Mouse (Mus musculus) brain, adult 2 months (tissue): ENCODE measurements around the gene Abcd1.
"Not testable (repeated sequence)": the region's sequence is repeated elsewhere in the genome, so short reads cannot be mapped to it uniquely, and the experiment has no call there.

Experiments used
- DNase-seq: peaks from one replicate; pipeline ENCODE4 v3.0.0; 2011; ENCODE audit warnings: low read depth, low spot score

Abcd1 gene

DNA sequence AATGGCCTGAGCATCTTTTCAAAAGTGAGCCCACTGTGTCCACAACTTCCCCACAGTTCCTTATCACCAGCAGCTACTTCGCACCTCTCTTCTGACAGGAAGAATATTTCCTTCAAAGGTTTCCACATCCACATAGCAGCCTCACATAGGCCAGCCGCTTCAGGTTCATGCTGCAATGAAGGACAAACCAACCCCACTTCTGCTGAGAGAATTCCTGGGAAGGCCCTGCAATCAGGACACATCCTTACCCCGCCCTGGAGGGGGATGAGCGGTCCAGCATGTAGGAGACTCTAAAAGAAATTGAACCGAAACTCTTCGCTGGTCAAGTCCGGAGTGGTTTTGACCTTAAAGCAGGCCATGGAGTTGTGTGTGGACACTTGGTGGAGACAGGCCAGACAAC lies 23.4 kb downstream of the Abcd1 start:
- not testable (repeated sequence) for DNase-seq

DNA sequence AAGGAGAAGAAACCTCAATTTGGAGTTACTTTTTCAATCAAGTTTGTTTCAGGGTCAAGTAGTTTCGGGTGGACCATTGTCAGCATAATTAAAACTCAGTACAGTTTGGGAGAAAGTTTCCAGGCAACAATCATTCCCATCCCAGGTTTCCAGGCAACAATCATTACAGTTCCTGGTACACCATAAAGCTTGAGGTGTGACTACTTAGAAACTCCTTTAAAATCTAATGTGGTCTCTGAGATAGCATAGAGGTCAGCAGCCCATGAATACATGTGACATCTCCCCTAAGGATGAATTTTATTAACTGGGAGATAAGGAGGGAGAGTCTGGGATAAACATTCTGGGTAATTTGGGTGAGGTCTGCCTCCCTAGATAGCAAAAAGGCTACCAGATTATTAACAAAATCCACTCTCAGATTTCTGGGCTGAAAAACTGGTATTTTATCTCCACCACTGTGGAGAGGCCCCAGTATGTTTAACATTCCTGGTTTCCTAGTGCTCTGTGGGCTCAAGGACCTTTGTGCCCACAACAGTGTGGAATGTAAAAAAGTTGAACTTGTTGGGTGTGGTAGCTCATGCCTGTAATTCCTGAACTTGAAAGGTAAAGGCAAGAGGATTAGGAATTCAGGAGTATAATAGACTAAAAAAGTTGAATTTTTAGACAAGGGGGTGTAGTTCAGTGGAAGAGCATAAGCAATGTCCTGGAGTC lies 28.5 kb downstream of the Abcd1 start:
- DNase-seq: no peak

DNA sequence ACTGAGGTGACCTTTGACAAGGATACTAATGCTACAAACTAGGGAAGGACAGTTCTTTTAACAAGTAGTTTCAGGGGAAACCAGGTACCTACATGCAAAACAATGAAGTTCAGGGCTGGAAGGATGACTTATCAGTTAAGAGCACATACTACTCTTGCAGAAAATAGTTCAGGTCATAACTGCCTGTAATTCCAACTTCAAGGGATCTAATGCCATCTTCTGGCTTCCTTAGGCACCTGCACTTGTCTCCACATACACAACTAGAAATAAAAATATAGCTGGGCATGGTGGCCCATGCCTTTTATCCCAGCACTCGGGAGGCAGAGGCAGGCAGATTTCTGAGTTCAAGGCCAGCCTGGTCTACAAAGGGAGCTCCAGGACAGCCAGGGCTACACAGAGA lies 32.6 kb downstream of the Abcd1 start:
- DNase-seq: no peak

DNA sequence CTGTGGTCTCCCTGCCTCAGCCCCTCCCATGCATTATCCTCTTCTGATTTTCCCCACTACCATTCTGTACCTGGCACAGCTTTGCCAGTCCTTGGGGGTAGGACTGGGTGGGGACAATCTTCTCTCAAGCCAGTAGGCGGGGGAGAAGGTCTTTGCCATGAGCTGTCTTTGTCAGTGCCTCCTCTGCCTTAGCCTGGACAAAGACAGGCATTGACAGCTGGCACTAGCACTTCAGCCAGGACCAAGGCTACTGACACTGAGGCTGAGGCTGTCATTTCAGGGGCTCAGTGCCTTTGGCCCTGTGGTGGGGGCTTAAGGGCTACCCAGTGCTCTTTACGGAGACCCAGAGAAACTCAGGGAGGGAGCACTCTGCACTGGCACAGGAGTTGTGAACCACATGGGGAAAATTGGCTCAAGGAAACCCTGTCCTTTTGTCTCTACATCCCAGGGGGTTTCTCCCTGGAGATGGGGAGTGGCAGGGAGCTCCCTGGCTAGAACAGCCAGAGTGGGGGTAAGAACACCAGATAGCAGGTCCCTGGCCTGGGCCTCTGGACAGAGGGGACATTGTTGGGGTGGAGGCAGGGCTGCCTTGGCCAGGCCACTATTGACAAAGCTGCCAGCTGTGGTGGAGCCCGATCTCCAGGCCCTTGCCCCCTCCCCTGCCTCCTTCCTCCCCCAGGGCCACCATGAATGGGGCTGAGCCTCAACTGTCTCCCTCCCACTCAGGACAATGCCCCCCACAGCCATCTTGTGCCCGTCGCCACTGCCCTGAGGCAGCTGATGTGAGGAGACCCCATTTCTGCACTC lies 40.1 kb downstream of the Abcd1 start, which contains the start of gene Plxnb3:
Gene Plxnb3 (plus strand): TSS at position 757 of the 807 bp plus-strand sequence.
- peak; percentile 85 for DNase-seq

DNA sequence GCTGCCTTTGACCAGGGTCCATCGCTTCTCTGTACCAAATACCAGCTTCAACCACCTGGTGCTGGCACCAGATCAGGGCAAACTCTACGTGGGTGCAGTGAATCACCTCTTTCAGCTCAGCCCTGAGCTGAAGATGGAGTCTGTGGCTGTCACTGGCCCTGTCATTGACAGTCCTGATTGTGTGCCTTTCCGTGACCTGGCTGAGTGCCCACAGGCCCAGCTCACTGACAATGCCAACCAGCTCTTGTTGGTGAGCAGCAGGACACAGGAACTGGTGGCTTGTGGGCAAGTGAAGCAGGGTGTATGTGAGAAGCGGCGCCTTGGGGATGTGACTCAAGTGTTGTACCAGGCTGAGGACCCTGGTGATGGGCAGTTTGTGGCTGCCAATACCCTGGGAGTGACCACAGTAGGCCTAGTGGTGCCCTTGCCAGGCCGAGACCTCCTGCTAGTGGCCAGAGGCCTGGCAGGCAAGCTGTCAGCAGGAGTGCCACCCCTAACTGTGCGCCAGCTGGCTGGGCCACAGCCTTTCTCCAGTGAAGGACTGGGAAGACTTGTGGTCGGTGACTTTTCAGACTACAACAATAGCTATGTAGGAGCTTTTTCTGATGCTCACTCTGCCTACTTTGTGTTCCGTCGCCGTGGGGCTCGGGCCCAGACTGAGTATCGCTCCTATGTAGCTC lies 42.4 kb downstream of the Abcd1 start:
- DNase-seq: peak; percentile 84

DNA sequence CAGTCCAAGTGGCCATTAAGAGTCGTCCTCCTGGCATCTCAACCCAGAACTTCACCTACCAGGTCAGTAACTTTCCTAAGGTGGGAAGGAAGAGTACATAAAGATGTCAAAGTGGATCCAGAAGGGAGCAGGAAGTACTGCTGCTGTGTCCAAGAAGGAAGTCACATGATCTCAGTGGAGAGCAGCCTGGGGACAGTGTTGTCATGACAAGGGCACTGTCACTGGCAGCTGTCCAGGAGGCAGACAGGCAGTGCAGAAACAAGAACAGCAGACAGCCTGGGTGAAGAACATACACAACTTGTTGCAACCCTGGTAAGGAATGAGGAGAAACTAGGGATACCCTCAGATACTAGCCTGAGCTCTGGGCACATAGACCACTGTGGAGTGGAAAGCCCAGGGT lies 48.9 kb downstream of the Abcd1 start:
- DNase-seq: peak; percentile 58

DNA sequence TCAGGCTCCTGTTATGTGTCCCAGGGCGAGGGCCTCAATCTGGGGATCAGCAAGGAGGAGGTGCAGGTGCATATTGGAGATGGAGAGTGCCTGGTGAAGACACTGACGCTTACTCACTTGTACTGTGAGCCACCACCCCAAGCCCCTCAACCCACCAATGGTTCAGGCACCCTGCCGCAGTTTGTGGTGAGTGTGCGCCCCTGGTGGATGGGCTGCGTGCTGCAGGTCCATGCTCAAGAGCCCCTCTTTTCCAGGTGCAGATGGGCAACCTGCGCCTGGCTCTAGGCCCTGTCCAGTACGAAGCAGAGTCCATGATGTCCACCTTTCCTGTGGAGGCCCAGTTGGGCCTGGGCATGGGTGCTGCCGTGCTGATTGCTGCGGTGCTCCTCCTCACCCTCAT lies 50.9 kb downstream of the Abcd1 start:
- DNase-seq: no peak

DNA sequence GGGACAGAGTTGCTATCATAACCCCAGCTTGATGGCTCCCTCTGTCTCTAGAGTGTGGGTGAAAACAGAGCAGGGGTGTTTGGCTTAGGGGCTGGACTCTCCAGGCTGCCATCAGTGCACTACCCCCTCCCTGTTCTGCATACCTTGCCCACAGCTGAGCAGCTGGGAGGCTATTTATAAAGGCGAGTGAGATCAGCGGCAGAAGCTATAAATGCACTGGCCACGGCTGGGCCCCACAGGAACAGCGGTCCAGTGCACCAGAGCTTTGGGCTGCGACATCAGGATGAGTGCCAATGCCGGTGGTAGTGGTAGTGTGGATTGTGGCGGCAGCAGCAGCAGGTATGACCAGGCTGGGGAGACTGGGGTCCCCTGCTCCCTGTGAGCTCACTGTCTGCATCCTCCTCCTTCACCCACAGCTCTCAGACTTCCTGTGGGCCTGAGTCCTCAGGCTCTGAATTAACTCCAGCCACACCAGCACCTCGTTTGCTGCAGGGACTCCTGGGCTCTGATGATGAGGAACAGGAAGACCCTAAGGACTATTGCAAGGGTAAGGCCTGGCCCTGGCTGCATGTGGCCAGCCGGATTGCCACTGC lies 57.9 kb downstream of the Abcd1 start, which contains the start of gene Srpk3:
Gene Srpk3 (plus strand): TSS at position 238 of the 593 bp plus-strand sequence.
- DNase-seq: peak; percentile 73

DNA sequence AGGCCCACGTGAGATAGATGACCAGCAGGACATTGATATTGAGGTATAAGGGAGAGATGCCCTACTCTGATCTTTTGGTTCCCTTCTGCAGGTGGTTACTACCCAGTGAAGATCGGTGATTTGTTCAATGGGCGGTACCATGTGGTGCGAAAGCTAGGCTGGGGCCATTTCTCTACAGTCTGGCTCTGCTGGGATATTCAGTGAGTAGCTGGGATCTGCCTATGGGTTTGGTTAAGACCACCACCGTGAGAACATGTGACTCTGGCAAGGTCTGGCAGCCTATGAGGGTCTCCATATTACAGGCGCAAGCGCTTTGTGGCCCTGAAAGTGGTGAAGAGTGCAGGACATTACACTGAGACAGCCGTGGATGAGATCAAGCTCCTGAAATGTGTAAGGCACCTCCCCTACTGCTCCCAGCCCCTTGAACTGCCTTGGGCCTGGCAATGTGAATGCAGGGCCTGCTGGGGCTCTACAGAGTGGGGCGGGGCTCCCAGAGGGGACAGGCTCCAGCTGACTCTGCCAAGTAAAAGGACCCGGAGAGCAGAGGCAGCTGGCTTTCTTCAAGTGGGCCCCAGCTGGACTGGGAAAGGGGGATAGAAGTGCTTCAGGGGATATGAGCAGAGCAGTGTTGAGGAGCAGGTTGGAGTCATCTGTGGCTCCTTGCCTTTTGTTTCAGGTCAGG lies 58.5 kb downstream of the Abcd1 start:
- DNase-seq: no peak

DNA sequence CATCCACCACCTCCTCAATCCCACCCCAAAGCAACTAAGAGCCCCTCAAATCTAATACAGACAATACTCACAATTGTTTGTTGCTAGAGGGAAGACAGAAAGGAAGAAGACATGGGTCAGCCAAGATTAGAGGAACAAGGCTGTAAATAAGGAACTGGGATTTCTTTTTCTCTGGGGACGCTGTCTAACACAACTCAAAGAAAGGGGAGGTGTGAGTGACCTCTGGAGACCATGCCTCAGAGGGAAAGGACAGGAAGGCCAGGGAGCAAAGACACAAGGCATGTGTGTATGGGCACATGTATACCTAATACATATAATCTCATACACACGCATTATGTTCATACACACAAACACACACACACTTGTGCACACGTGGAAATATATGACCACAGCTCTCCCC lies 65.8 kb downstream of the Abcd1 start:
- DNase-seq: no peak

DNA sequence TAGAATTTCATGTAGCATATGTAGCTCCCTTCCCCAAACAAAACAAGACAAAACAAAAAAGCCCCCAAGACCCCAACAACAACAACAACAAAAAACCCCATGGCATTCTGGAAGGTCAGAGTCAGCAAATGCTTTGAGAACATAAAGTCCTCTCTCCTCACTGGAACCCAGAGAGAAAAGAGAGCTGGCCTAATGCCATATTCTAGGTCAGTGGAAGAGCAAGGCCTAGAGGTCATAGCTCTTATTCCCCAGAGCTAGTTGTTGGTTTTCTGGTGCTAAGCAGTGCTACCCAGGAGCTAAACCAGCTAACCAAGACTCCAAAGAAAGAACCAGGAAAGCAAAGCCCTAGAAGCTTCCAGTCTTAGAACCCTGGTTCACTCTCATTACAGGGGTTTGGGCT lies 69.3 kb downstream of the Abcd1 start:
- DNase-seq: no peak

DNA sequence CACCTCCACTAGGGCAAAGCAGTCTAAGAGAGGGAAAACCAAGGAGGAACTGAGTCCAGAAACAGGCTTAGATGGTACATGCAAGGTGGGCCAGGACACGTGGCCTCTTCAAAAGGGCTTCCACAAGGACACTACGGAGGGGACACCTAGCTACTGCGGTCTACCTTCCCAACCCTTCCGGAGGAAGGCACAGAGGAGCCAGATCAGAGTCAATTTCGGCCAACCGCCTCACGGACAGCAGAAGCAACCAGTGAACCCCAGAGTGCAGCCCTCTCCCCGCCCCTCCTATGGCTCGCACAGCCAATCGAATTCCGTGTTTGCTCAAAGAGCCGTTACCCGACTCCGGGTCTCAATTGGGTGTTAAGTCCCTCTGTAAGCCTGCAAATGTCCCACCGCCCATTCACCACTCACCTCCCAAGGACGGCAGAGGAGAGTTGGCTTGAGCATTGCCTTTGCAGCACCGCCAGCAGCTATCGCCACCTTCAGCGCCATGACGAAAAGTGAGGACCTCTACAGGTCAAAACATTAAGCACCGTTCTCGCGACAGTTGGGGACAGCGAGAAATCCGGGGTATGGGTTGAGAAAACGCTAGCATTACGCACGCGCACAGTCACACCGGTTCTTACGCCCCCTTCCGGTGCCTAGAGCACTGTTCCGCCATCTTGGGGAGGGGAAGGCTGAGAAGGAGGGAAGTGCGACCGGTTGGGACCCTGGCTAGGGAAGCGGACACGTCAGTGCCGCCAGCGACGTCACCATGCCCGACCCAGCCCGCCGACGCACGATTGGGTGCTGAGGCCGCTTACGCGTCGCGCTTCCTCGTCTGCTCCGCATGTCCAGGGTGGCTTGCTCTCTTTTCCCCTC lies 70.2 kb downstream of the Abcd1 start, which contains the start of the genes Idh3g and Ssr4:
Gene Idh3g (minus strand): TSS at position 534 of the 861 bp plus-strand sequence.
Gene Ssr4 (plus strand): TSS at position 665 of the 861 bp plus-strand sequence.
- peak; percentile 99 for DNase-seq

DNA sequence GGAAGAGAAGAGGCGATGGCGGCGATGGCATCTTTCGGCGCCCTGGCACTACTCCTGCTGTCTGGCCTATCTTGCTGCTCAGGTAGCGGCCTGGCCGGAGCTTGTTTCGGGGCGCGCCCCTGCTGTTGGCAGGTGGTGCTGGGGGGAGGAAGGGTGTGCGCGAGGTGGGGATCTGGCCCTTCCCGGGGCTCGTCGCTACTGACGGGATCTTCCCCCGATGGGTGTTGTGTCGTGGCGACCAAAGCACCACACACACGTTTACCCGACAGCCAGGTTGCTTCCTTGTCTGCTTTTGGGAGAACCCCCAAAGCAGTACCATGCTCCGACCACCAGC lies 70.8 kb downstream of the Abcd1 start:
- no peak for DNase-seq
